Comparison of ENCODE assay signal across 13 mouse cellular contexts in genomic region chr11:3902516-3902915, GRCm38 (mm10). TPM values are rescaled to one million over a fixed set of nuclear protein-coding genes. Genes with fewer than 3 reads are reported as not detected.
"Had no signal": no experiment of that assay in that cellular context is flagged by ENCODE, and none has a peak within 500 bp of the region (broad histone marks: within the 10 kb centered on the region; RNA-seq: fewer than 3 reads in every experiment).

No protein-coding gene starts in this region.

- H3K4me3 ChIP-seq: limb, embryonic 15.5 days; liver, embryonic 12.5 days; lung, embryonic 15.5 days; midbrain, embryonic 12.5 days; neural tube, embryonic 12.5 days had no signal

- DNase-seq: spleen, adult 18-20 months; thymus, adult 18-20 months; thymus, postnatal 14 days had no signal

- H3K9ac ChIP-seq: limb, embryonic 15.5 days; liver, embryonic 12.5 days; lung, embryonic 15.5 days; midbrain, embryonic 12.5 days; neural tube, embryonic 12.5 days had no signal

- H3K36me3 ChIP-seq: liver, embryonic 12.5 days had no signal

- H3K4me2 ChIP-seq: limb, embryonic 15.5 days; liver, embryonic 12.5 days; lung, embryonic 15.5 days; midbrain, embryonic 12.5 days; neural tube, embryonic 12.5 days had no signal

- H3K27me3 ChIP-seq: limb, embryonic 15.5 days; liver, embryonic 12.5 days; lung, embryonic 15.5 days; midbrain, embryonic 12.5 days; neural tube, embryonic 12.5 days had no signal

- H3K4me1 ChIP-seq: liver, embryonic 12.5 days; midbrain, embryonic 12.5 days; neural tube, embryonic 12.5 days had no signal

- ATAC-seq: liver, embryonic 12.5 days; midbrain, embryonic 16.5 days had no signal

- H3K27ac ChIP-seq: kidney, postnatal 0 days; limb, embryonic 15.5 days; liver, embryonic 12.5 days; lung, embryonic 15.5 days; midbrain, embryonic 12.5 days; neural tube, embryonic 12.5 days had no signal

- H3K9me3 ChIP-seq: limb, embryonic 15.5 days; liver, embryonic 12.5 days; lung, embryonic 15.5 days; midbrain, embryonic 12.5 days; neural tube, embryonic 12.5 days had no signal

RNA-seq across cellular contexts. Expression of gene Dusp18, which starts 7.5 kb away (rescaled TPM):
- total RNA-seq: megakaryocyte-erythroid progenitor cell, adult 5-6 weeks had no signal

RNA-seq across cellular contexts. Expression of gene 4921536K21Rik, which starts 7.6 kb away (rescaled TPM):
- polyA plus RNA-seq: liver, embryonic 12.5 days; liver, embryonic 16.5 days had no signal

RNA-seq across cellular contexts. Expression of gene Osbp2, which starts 38.8 kb away (rescaled TPM):
- total RNA-seq: megakaryocyte-erythroid progenitor cell, adult 5-6 weeks; neutrophil, adult 5-6 weeks had no signal
